9 mouse cellular contexts compared by ENCODE assay signal in the genomic region with DNA sequence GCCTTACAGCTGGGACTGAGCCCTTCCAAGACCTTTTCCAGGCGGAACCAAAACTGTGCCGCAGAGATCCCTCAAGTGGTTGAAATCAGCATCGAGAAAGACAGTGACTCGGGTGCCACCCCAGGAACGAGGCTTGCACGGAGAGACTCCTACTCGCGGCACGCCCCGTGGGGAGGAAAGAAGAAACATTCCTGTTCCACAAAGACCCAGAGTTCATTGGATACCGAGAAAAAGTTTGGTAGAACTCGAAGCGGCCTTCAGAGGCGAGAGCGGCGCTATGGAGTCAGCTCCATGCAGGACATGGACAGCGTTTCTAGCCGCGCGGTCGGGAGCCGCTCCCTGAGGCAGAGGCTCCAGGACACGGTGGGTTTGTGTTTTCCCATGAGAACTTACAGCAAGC. TPM values are rescaled to one million over a fixed set of nuclear protein-coding genes. Genes with fewer than 3 reads are reported as not detected.
A peak's percentile ranks its signal among the peaks of the same experiment; 100 is the strongest.
DNase-seq lines count a peak whose midpoint lies in the region; ATAC-seq and TF ChIP-seq lines count a peak whose summit lies in the region.
"Had no signal": no experiment of that assay in that cellular context is flagged by ENCODE, and none has a peak within 500 bp of the region (broad histone marks: within the 10 kb centered on the region; RNA-seq: fewer than 3 reads in every experiment).

No protein-coding gene starts in this region.

- H3K4me1 ChIP-seq in forebrain, postnatal 0 days (ENCODE audit: insufficient read depth), result no peaks in the 10 kb centered on the region
- H3K4me1 ChIP-seq in forebrain, embryonic 15.5 days, result no peaks in the 10 kb centered on the region
- H3K4me1 ChIP-seq in limb, embryonic 12.5 days (replicated peaks), result peaks cover 7% of the 10 kb centered on the region; the same call in 1 of the 2 replicates
- H3K4me1 ChIP-seq in limb, embryonic 10.5 days, result peaks cover 3% of the 10 kb centered on the region; the same call in 1 of the 2 replicates
- H3K4me1 ChIP-seq in embryonic facial prominence, embryonic 14.5 days (ENCODE audit: control insufficient read depth, insufficient read depth, low read length), result no peaks in the 10 kb centered on the region
- H3K4me1 ChIP-seq: lung, embryonic 15.5 days had no signal

- H3K36me3 ChIP-seq in forebrain, postnatal 0 days (ENCODE audit: insufficient read depth), result peaks cover 15% of the 10 kb centered on the region
- peaks cover 16% of the 10 kb centered on the region for H3K36me3 ChIP-seq in forebrain, embryonic 15.5 days
- H3K36me3 ChIP-seq in limb, embryonic 12.5 days, result peaks cover 18% of the 10 kb centered on the region
- H3K36me3 ChIP-seq in limb, embryonic 10.5 days, result peaks cover 20% of the 10 kb centered on the region
- H3K36me3 ChIP-seq in embryonic facial prominence, embryonic 14.5 days (ENCODE audit: control insufficient read depth, insufficient read depth, low read length), result peaks cover 44% of the 10 kb centered on the region

- H3K27ac ChIP-seq in forebrain, postnatal 0 days (ENCODE audit: low read depth, low read length), result no peak overlapping the region
- H3K27ac ChIP-seq in forebrain, embryonic 15.5 days (replicated peaks), result no peak overlapping the region
- no peak overlapping the region for H3K27ac ChIP-seq in limb, embryonic 12.5 days
- no peak overlapping the region for H3K27ac ChIP-seq in limb, embryonic 10.5 days
- H3K27ac ChIP-seq in embryonic facial prominence, embryonic 14.5 days (replicated peaks; ENCODE audit: low read depth, low read length), result no peak overlapping the region
- H3K27ac ChIP-seq: lung, embryonic 15.5 days had no signal

- 69% methylated on average over 23 of the region's 23 CpGs for WGBS in forebrain, postnatal 0 days
- WGBS in forebrain, embryonic 15.5 days, result 75% methylated on average over 23 of the region's 23 CpGs
- WGBS in limb, embryonic 12.5 days, result 68% methylated on average over 23 of the region's 23 CpGs
- 55% methylated on average over 23 of the region's 23 CpGs for WGBS in limb, embryonic 10.5 days
- WGBS in embryonic facial prominence, embryonic 14.5 days, result 68% methylated on average over 23 of the region's 23 CpGs

- no peak for DNase-seq in forebrain, postnatal 0 days
- no peak for DNase-seq in limb, embryonic 10.5 days (ENCODE audit: low spot score)
- peak; percentile 56 for DNase-seq in embryonic facial prominence, embryonic 14.5 days (ENCODE audit: low spot score)
- peak; percentile 6 for DNase-seq in mesoderm, embryonic 11.5 days (ENCODE audit: low read depth, low spot score)
- DNase-seq in c-Kit-positive CD71-positive TER-119-positive erythroid progenitor cells, embryonic 14.5 days (ENCODE audit: low spot score), result no peak
- no peak for DNase-seq in T-cell, adult 2 months (ENCODE audit: low spot score)

- TF ChIP-seq CTCF in forebrain, postnatal 0 days (IDR thresholded peaks at IDR 0.05; ENCODE audit: low read depth), result peak; percentile 10; the same call in 1 of the 2 replicates

- H3K27me3 ChIP-seq in forebrain, postnatal 0 days (ENCODE audit: insufficient read depth, low read length), result no peaks in the 10 kb centered on the region
- H3K27me3 ChIP-seq in forebrain, embryonic 15.5 days, result no peaks in the 10 kb centered on the region
- H3K27me3 ChIP-seq in limb, embryonic 12.5 days, result no peaks in the 10 kb centered on the region
- H3K27me3 ChIP-seq in limb, embryonic 10.5 days (ENCODE audit: low read depth, poor library complexity, severe bottlenecking), result no peaks in the 10 kb centered on the region
- no peaks in the 10 kb centered on the region for H3K27me3 ChIP-seq in embryonic facial prominence, embryonic 14.5 days (replicated peaks; ENCODE audit: control insufficient read depth, insufficient read depth, low read length)
- H3K27me3 ChIP-seq: lung, embryonic 15.5 days had no signal

- no peaks in the 10 kb centered on the region for H3K9me3 ChIP-seq in forebrain, postnatal 0 days (ENCODE audit: low read length)
- H3K9me3 ChIP-seq in forebrain, embryonic 15.5 days, result no peaks in the 10 kb centered on the region
- no peaks in the 10 kb centered on the region for H3K9me3 ChIP-seq in limb, embryonic 12.5 days
- no peaks in the 10 kb centered on the region for H3K9me3 ChIP-seq in limb, embryonic 10.5 days (replicated peaks)
- H3K9me3 ChIP-seq in embryonic facial prominence, embryonic 14.5 days (ENCODE audit: control insufficient read depth, low read length), result no peaks in the 10 kb centered on the region
- H3K9me3 ChIP-seq: lung, embryonic 15.5 days had no signal

- H3K4me3 ChIP-seq in forebrain, postnatal 0 days (ENCODE audit: low read depth, low read length), result no peak overlapping the region
- H3K4me3 ChIP-seq in forebrain, embryonic 15.5 days, result no peak overlapping the region
- H3K4me3 ChIP-seq in limb, embryonic 12.5 days (replicated peaks), result no peak overlapping the region
- no peak overlapping the region for H3K4me3 ChIP-seq in limb, embryonic 10.5 days
- no peak overlapping the region for H3K4me3 ChIP-seq in embryonic facial prominence, embryonic 14.5 days (ENCODE audit: low read depth, low read length)
- H3K4me3 ChIP-seq: lung, embryonic 15.5 days had no signal

- no peak overlapping the region for H3K9ac ChIP-seq in forebrain, postnatal 0 days
- H3K9ac ChIP-seq in forebrain, embryonic 15.5 days (replicated peaks), result no peak overlapping the region
- no peak overlapping the region for H3K9ac ChIP-seq in limb, embryonic 12.5 days (replicated peaks)
- H3K9ac ChIP-seq in embryonic facial prominence, embryonic 14.5 days (ENCODE audit: low read depth, low read length), result no peak overlapping the region
- H3K9ac ChIP-seq: lung, embryonic 15.5 days had no signal

- H3K4me2 ChIP-seq in forebrain, postnatal 0 days (ENCODE audit: low read depth), result no peak overlapping the region
- H3K4me2 ChIP-seq in forebrain, embryonic 15.5 days (replicated peaks), result no peak overlapping the region
- peak overlapping the region; percentile 27 for H3K4me2 ChIP-seq in limb, embryonic 12.5 days
- H3K4me2 ChIP-seq in embryonic facial prominence, embryonic 14.5 days (ENCODE audit: low read depth, low read length), result no peak overlapping the region
- H3K4me2 ChIP-seq: lung, embryonic 15.5 days had no signal

- ATAC-seq in forebrain, postnatal 0 days, result no peak
- ATAC-seq in forebrain, embryonic 15.5 days (replicated peaks), result no peak
- no peak for ATAC-seq in limb, embryonic 12.5 days (ENCODE audit: insufficient number of reproducible peaks, insufficient read depth, low FRiP score, low TSS enrichment, low read depth)
- 0 out of 2 replicates have a peak, but pooled peaks have one; percentile 47 for ATAC-seq in embryonic facial prominence, embryonic 14.5 days (ENCODE audit: low read depth)

RNA-seq across cellular contexts. Expression of a gene that starts 26.3 kb away (rescaled TPM):
- total RNA-seq in forebrain, postnatal 0 days (2014; rRNA removed), result 17.0 and 20.2 TPM in 2 replicates
- polyA plus RNA-seq in forebrain, postnatal 0 days (2015; fragmentation: Nextera tagmentation; extraction: Ambion mirVana), result 9.0 and 11.8 TPM in 2 replicates
- polyA plus RNA-seq in forebrain, embryonic 15.5 days (2015; fragmentation: Nextera tagmentation; extraction: Ambion mirVana), result 11.0 and 12.0 TPM in 2 replicates
- 15.4 and 18.5 TPM in 2 replicates for polyA plus RNA-seq in limb, embryonic 12.5 days (2016; fragmentation: Nextera tagmentation; extraction: Ambion mirVana)
- polyA plus RNA-seq in limb, embryonic 10.5 days (2016; fragmentation: Nextera tagmentation; extraction: Ambion mirVana), result 9.3 and 9.5 TPM in 2 replicates
- 24.1 and 28.2 TPM in 2 replicates for polyA plus RNA-seq in embryonic facial prominence, embryonic 14.5 days (2014; fragmentation: Nextera tagmentation; extraction: Ambion mirVana)

Comparison
In these comparisons a context has a peak if more than half of its experiments do, and no peak if none do; other contexts are left out.
1. DNase-seq: peak in embryonic facial prominence, embryonic 14.5 days (single experiment) and mesoderm, embryonic 11.5 days (single experiment); none in forebrain, postnatal 0 days (single experiment), limb, embryonic 10.5 days (single experiment), c-Kit-positive CD71-positive TER-119-positive erythroid progenitor cells, embryonic 14.5 days (single experiment) and T-cell, adult 2 months (single experiment).